ENCODE assay signal across 8 mouse cellular contexts in the genomic region with DNA sequence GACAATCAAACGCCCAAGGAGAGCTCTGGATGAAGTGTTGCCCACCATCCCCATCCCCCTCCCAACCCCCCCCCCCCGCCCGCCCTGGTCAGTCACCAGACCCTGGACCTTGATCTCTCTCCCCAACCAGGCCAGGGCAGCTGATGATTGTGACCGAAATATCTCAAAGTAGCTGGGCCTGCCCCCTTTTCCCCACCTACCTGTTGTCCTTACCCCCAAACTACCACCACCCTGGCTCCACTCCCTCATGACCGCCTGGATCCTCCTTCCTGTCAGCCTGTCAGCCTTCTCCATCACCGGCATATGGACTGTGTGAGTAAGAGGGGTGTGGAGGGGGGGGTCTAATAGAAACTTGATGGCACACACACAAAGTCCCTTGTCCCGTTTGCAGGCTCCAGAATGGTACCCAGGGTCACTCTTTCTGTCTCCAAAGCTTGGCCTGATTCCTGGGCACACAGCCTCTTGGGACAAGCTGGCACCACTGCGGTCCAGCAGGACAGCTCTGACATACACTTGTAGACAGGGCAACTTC. TPM values are rescaled to one million over a fixed set of nuclear protein-coding genes. Genes with fewer than 3 reads are reported as not detected.
DNase-seq lines count a peak whose midpoint lies in the region; ATAC-seq lines count a peak whose summit lies in the region.

No protein-coding gene starts in this region.

- peak overlapping the region; percentile 95 for H3K4me2 ChIP-seq in limb, embryonic 11.5 days (ENCODE audit: low read depth, severe bottlenecking)
- peak overlapping the region; percentile 86 for H3K4me2 ChIP-seq in stomach, embryonic 15.5 days

- H3K36me3 ChIP-seq in limb, embryonic 11.5 days (ENCODE audit: control insufficient read depth, insufficient read depth, low read length): peaks cover 6% of the 10 kb centered on the region
- peaks cover 14% of the 10 kb centered on the region; the same call in 1 of the 2 replicates for H3K36me3 ChIP-seq in stomach, embryonic 15.5 days

- peak overlapping the region; percentile 68 for H3K9ac ChIP-seq in limb, embryonic 11.5 days (ENCODE audit: low read length)
- peak overlapping the region; percentile 52; the same call in 1 of the 2 replicates for H3K9ac ChIP-seq in stomach, embryonic 15.5 days

- H3K9me3 ChIP-seq in limb, embryonic 11.5 days (ENCODE audit: control insufficient read depth, low read length): no peaks in the 10 kb centered on the region
- H3K9me3 ChIP-seq in stomach, embryonic 15.5 days: no peaks in the 10 kb centered on the region

- peak; percentile 52 for DNase-seq in cerebellum, adult 11-12 months
- DNase-seq in cerebellum, postnatal 25 days: no peak
- DNase-seq in right cerebral cortex, postnatal 10 days (ENCODE audit: low spot score in 2 of 2): peak; percentile 52 to 60
- DNase-seq in right cerebral cortex, adult 18-20 months: no peak
- no peak for DNase-seq in limb, embryonic 11.5 days (ENCODE audit: low spot score)
- no peak for DNase-seq in ovary, postnatal 36 days (ENCODE audit: low spot score)

- WGBS in limb, embryonic 11.5 days: 31% methylated on average over 8 of the region's 8 CpGs
- 33% methylated on average over 8 of the region's 8 CpGs for WGBS in stomach, embryonic 15.5 days

- no peak overlapping the region for H3K27ac ChIP-seq in limb, embryonic 11.5 days (replicated peaks; ENCODE audit: low read depth, low read length)
- no peak overlapping the region for H3K27ac ChIP-seq in stomach, embryonic 15.5 days

- no peaks in the 10 kb centered on the region for H3K27me3 ChIP-seq in limb, embryonic 11.5 days (ENCODE audit: control insufficient read depth, insufficient read depth, low read length)
- no peaks in the 10 kb centered on the region for H3K27me3 ChIP-seq in stomach, embryonic 15.5 days (replicated peaks)

- peaks cover 7% of the 10 kb centered on the region; the same call in 1 of the 2 replicates for H3K4me1 ChIP-seq in limb, embryonic 11.5 days (ENCODE audit: control insufficient read depth, insufficient read depth, low read length)
- H3K4me1 ChIP-seq in stomach, embryonic 15.5 days: peaks cover 41% of the 10 kb centered on the region

- no peak; the same call in 1 of the 2 replicates for ATAC-seq in limb, embryonic 11.5 days (ENCODE audit: insufficient number of reproducible peaks, low FRiP score, low TSS enrichment, low read depth)
- ATAC-seq in stomach, embryonic 15.5 days (ENCODE audit: insufficient read depth, low FRiP score, low read depth): no peak
- no peak for ATAC-seq in activated CD4-positive, CD25-positive, alpha-beta regulatory T cell, adult 4 months

- H3K4me3 ChIP-seq in limb, embryonic 11.5 days (ENCODE audit: low read depth, low read length): peak overlapping the region; percentile 59
- peak overlapping the region; percentile 62 for H3K4me3 ChIP-seq in stomach, embryonic 15.5 days (replicated peaks)

RNA-seq across cellular contexts. Expression of a gene that starts 0.8 kb away (rescaled TPM):
- 10.7 and 10.8 TPM in 2 replicates for polyA plus RNA-seq in limb, embryonic 11.5 days (2014; fragmentation: Nextera tagmentation; extraction: Ambion mirVana)
- polyA plus RNA-seq in stomach, embryonic 15.5 days (2015; fragmentation: Nextera tagmentation; extraction: Ambion mirVana): 14.8 and 15.4 TPM in 2 replicates
- polyA plus RNA-seq in activated CD4-positive, CD25-positive, alpha-beta regulatory T cell, adult 4 months (2017; shearing (Covaris generic)): under 1 TPM in 1 of 2 experiments, not detected in 1; 0.45 TPM

RNA-seq across cellular contexts. Expression of a gene that starts 8.9 kb away (rescaled TPM):
- 20.2 and 20.6 TPM in 2 replicates for polyA plus RNA-seq in limb, embryonic 11.5 days (2014; fragmentation: Nextera tagmentation; extraction: Ambion mirVana)
- 25.7 and 28.2 TPM in 2 replicates for polyA plus RNA-seq in stomach, embryonic 15.5 days (2015; fragmentation: Nextera tagmentation; extraction: Ambion mirVana)
- polyA plus RNA-seq in activated CD4-positive, CD25-positive, alpha-beta regulatory T cell, adult 4 months (2017; shearing (Covaris generic)): 10 to 100 TPM; 18.1 to 20.8 TPM

RNA-seq across cellular contexts. Expression of a gene that starts 10.7 kb away (rescaled TPM):
- 92.1 and 96.0 TPM in 2 replicates for polyA plus RNA-seq in limb, embryonic 11.5 days (2014; fragmentation: Nextera tagmentation; extraction: Ambion mirVana)
- 123 and 132 TPM in 2 replicates for polyA plus RNA-seq in stomach, embryonic 15.5 days (2015; fragmentation: Nextera tagmentation; extraction: Ambion mirVana)
- 100 to 1,000 TPM; 110 TPM for polyA plus RNA-seq in activated CD4-positive, CD25-positive, alpha-beta regulatory T cell, adult 4 months (2017; shearing (Covaris generic))

RNA-seq across cellular contexts. Expression of a gene that starts 11.1 kb away (rescaled TPM):
- polyA plus RNA-seq in limb, embryonic 11.5 days (2014; fragmentation: Nextera tagmentation; extraction: Ambion mirVana): 98.7 and 101 TPM in 2 replicates
- 38.3 and 39.9 TPM in 2 replicates for polyA plus RNA-seq in stomach, embryonic 15.5 days (2015; fragmentation: Nextera tagmentation; extraction: Ambion mirVana)
- 10 to 100 TPM; 21.3 to 26.5 TPM for polyA plus RNA-seq in activated CD4-positive, CD25-positive, alpha-beta regulatory T cell, adult 4 months (2017; shearing (Covaris generic))

RNA-seq across cellular contexts. Expression of a gene that starts 24.2 kb away (rescaled TPM):
- 15.2 and 17.0 TPM in 2 replicates for polyA plus RNA-seq in limb, embryonic 11.5 days (2014; fragmentation: Nextera tagmentation; extraction: Ambion mirVana)
- polyA plus RNA-seq in stomach, embryonic 15.5 days (2015; fragmentation: Nextera tagmentation; extraction: Ambion mirVana): 23.9 and 26.8 TPM in 2 replicates
- polyA plus RNA-seq in activated CD4-positive, CD25-positive, alpha-beta regulatory T cell, adult 4 months (2017; shearing (Covaris generic)): 10 to 100 TPM; 62.3 to 81.8 TPM

Comparison
In these comparisons a context has a peak if more than half of its experiments do, and no peak if none do; other contexts are left out.
1. DNase-seq: peak in cerebellum, adult 11-12 months (single experiment) and right cerebral cortex, postnatal 10 days (2 of 2); none in cerebellum, postnatal 25 days (0 of 2), right cerebral cortex, adult 18-20 months (single experiment), limb, embryonic 11.5 days (single experiment) and ovary, postnatal 36 days (single experiment).